Mouse (Mus musculus) intestine, embryonic 16.5 days (tissue): Measurements from ENCODE around the gene Cct8. TPM values are rescaled to one million over a fixed set of nuclear protein-coding genes. Genes with fewer than 3 reads are reported as not detected.

Experiments
- ATAC-seq: fragments of 200-750 bp; cut with Nextera tagmentation; 2 replicates; pipeline ENCODE4 v1.8.0; 2017; ENCODE audit warnings: moderate TSS enrichment, moderate library complexity
- H3K27ac ChIP-seq: fragments of 300-500 bp; sonication (generic); 2 replicates; pipeline ENCODE4 v1.5.1; 2014; ENCODE audit warnings: mild to moderate bottlenecking, low read length
- H3K27me3 ChIP-seq: fragments of 300-500 bp; sonication (generic); replicated peaks from 2 replicates; pipeline ENCODE4 v1.6.1; 2014; ENCODE audit warnings: low read length, control low read depth, mixed read lengths; ENCODE audit not compliant: control insufficient read depth, insufficient read depth
- H3K36me3 ChIP-seq: fragments of 300-500 bp; sonication (generic); 2 replicates; pipeline ENCODE4 v1.6.1; 2014; ENCODE audit warnings: low read length, control low read depth; ENCODE audit not compliant: control insufficient read depth, insufficient read depth
- H3K4me1 ChIP-seq: fragments of 300-500 bp; sonication (generic); 2 replicates; pipeline ENCODE4 v1.6.1; 2014; ENCODE audit warnings: low read length, control low read depth, mixed read lengths; ENCODE audit not compliant: control insufficient read depth, insufficient read depth
- H3K4me2 ChIP-seq: fragments of 300-500 bp; sonication (generic); 2 replicates; pipeline ENCODE4 v1.6.1; 2014; ENCODE audit warnings: low read depth, low read length, control low read depth
- H3K4me3 ChIP-seq: fragments of 300-500 bp; sonication (generic); 2 replicates; pipeline ENCODE4 v1.5.1; 2014; ENCODE audit warnings: mild to moderate bottlenecking, low read length
- H3K9ac ChIP-seq: fragments of 300-500 bp; sonication (generic); 2 replicates; pipeline ENCODE4 v1.6.1; 2014; ENCODE audit warnings: low read depth, low read length
- H3K9me3 ChIP-seq: fragments of 300-500 bp; sonication (generic); 2 replicates; pipeline ENCODE4 v1.6.1; 2016; ENCODE audit warnings: low read length, control low read depth; ENCODE audit not compliant: control insufficient read depth
- WGBS: fragments of 180-500 bp; shearing (Covaris S2); extraction: QIAGEN DNeasy Blood & Tissue Kit; methylation state at CpG from one replicate; pipeline ENCODE4 v1.1.7; 2014; 5-methylcytosine and 5-hydroxymethylcytosine counted together
- polyA plus RNA-seq: library from polyadenylated mRNA; unstranded; fragments of >200 nt; fragmentation: Nextera tagmentation; extraction: Ambion mirVana; gene quantifications from 2 replicates; pipeline ENCODE4 v1.2.1, GENCODE M21; 2015

Gene Cct8
- polyA plus RNA-seq, 1 experiment from 2014 or later = 397 TPM

- Histone ChIP-seq H3K36me3 (peaks cover under 1% of the 10 kb centered on the region; the same call in 1 of the 2 replicates), H3K4me2 (peak within 1 kb of the TSS; percentile 81), H3K27ac (peak within 1 kb of the TSS; percentile 75), H3K4me1 (peaks cover 12% of the 10 kb centered on the region), H3K4me3 (peak within 1 kb of the TSS; percentile 95), H3K9me3 (no peaks in the 10 kb centered on the region), H3K9ac (peak within 1 kb of the TSS; percentile 90), H3K27me3 (no peaks in the 10 kb centered on the region)
- ATAC-seq = peak; percentile 99
- WGBS = 8% methylated on average over 45 of the region's 45 CpGs
Observed at GRCm38 (mm10) chr16:87454419-87455179, 41.1 kb downstream of the Cct8 start, which contains the start of gene Usp16. Gene Usp16, plus strand, starts transcription at chr16:87454703.

- WGBS = 77% methylated on average over 2 of the region's 2 CpGs
- ATAC-seq = no peak
Observed at GRCm38 (mm10) chr16:87453226-87453625, 42.4 kb downstream of the Cct8 start.

GRCm38 (mm10) chr16:87445528-87445927 lies 50.1 kb downstream of the Cct8 start:
- no peaks in the 10 kb centered on the region for H3K36me3 ChIP-seq
- WGBS = 86% methylated on average over 3 of the region's 3 CpGs
- no peak overlapping the region for H3K4me3 ChIP-seq
- ATAC-seq = no peak
- H3K4me1 ChIP-seq = peaks cover 9% of the 10 kb centered on the region
- no peaks in the 10 kb centered on the region for H3K27me3 ChIP-seq
- no peaks in the 10 kb centered on the region for H3K9me3 ChIP-seq
- no peak overlapping the region for H3K27ac ChIP-seq
- H3K9ac ChIP-seq = no peak overlapping the region
- H3K4me2 ChIP-seq = no peak overlapping the region

More at GRCm38 (mm10) chr16:87453226-87453625, 42.4 kb downstream of the Cct8 start:
- Histone ChIP-seq H3K4me1 (peaks cover 12% of the 10 kb centered on the region), H3K4me2 (no peak overlapping the region), H3K27me3 (no peaks in the 10 kb centered on the region), H3K9ac (no peak overlapping the region), H3K4me3 (no peak overlapping the region), H3K36me3 (no peaks in the 10 kb centered on the region), H3K27ac (no peak overlapping the region), H3K9me3 (no peaks in the 10 kb centered on the region)

- Histone ChIP-seq H3K4me1 (peaks cover 9% of the 10 kb centered on the region), H3K9me3 (no peaks in the 10 kb centered on the region), H3K27ac (no peak overlapping the region), H3K36me3 (no peaks in the 10 kb centered on the region), H3K9ac (no peak overlapping the region), H3K4me2 (no peak overlapping the region), H3K4me3 (no peak overlapping the region), H3K27me3 (no peaks in the 10 kb centered on the region)
- ATAC-seq = no peak
Observed at GRCm38 (mm10) chr16:87445110-87445509, 50.6 kb downstream of the Cct8 start.

GRCm38 (mm10) chr16:87444071-87444470 lies 51.6 kb downstream of the Cct8 start:
- Histone ChIP-seq H3K4me1 (peaks cover 11% of the 10 kb centered on the region), H3K36me3 (no peaks in the 10 kb centered on the region), H3K27me3 (no peaks in the 10 kb centered on the region), H3K9ac (no peak overlapping the region), H3K9me3 (no peaks in the 10 kb centered on the region), H3K4me2 (no peak overlapping the region), H3K27ac (no peak overlapping the region), H3K4me3 (no peak overlapping the region)
- WGBS = 52% methylated on average over 1 of the region's 1 CpGs
- no peak for ATAC-seq

GRCm38 (mm10) chr16:87443245-87443644 lies 52.4 kb downstream of the Cct8 start:
- H3K4me1 ChIP-seq = peaks cover 11% of the 10 kb centered on the region
- ATAC-seq = peak; percentile 41; the same call in 1 of the 2 replicates
- no peak overlapping the region for H3K27ac ChIP-seq

GRCm38 (mm10) chr16:87442291-87442690 lies 53.4 kb downstream of the Cct8 start:
- Histone ChIP-seq H3K4me1 (peaks cover 11% of the 10 kb centered on the region), H3K9ac (no peak overlapping the region), H3K4me3 (no peak overlapping the region), H3K36me3 (no peaks in the 10 kb centered on the region), H3K9me3 (no peaks in the 10 kb centered on the region), H3K27ac (no peak overlapping the region), H3K27me3 (no peaks in the 10 kb centered on the region), H3K4me2 (no peak overlapping the region)
- ATAC-seq = no peak
- WGBS = 46% methylated on average over 5 of the region's 5 CpGs

More at GRCm38 (mm10) chr16:87443245-87443644, 52.4 kb downstream of the Cct8 start:
- Histone ChIP-seq H3K9me3 (no peaks in the 10 kb centered on the region), H3K9ac (no peak overlapping the region), H3K27me3 (no peaks in the 10 kb centered on the region), H3K4me3 (no peak overlapping the region), H3K36me3 (no peaks in the 10 kb centered on the region), H3K4me2 (no peak overlapping the region)

GRCm38 (mm10) chr16:87441089-87441488 lies 54.6 kb downstream of the Cct8 start:
- Histone ChIP-seq H3K4me3 (peak overlapping the region; percentile 76), H3K27me3 (no peaks in the 10 kb centered on the region), H3K36me3 (no peaks in the 10 kb centered on the region), H3K4me1 (peaks cover 11% of the 10 kb centered on the region), H3K9ac (peak overlapping the region; percentile 90), H3K27ac (no peak overlapping the region; the same call in 1 of the 2 replicates), H3K4me2 (peak overlapping the region; percentile 79), H3K9me3 (no peaks in the 10 kb centered on the region)
- peak; percentile 19; the same call in 1 of the 2 replicates for ATAC-seq
- WGBS = 23% methylated on average over 9 of the region's 9 CpGs

- no peaks in the 10 kb centered on the region for H3K36me3 ChIP-seq
- H3K27ac ChIP-seq = peak within 1 kb of the TSS; percentile 92
- no peaks in the 10 kb centered on the region for H3K27me3 ChIP-seq
- H3K9ac ChIP-seq = peak within 1 kb of the TSS; percentile 90
- H3K4me2 ChIP-seq = peak within 1 kb of the TSS; percentile 79
- H3K4me1 ChIP-seq = peaks cover 11% of the 10 kb centered on the region
- ATAC-seq = peak; percentile 94
- H3K9me3 ChIP-seq = no peaks in the 10 kb centered on the region
- H3K4me3 ChIP-seq = peak within 1 kb of the TSS; percentile 76
- WGBS = under 1% methylated on average over 38 of the region's 38 CpGs
Observed at GRCm38 (mm10) chr16:87440184-87440686, 55.4 kb downstream of the Cct8 start, which contains the start of gene Rwdd2b. Gene Rwdd2b, minus strand, starts transcription at chr16:87440573.
